Mouse (Mus musculus): ENCODE measurements at regions not wholly inside any gene's neighbourhood (a gene's known extent, or its start where the extent isn't known, plus 50 kb on each side); places are given as distances from the start of the nearest gene placed in this dataset.

DNA sequence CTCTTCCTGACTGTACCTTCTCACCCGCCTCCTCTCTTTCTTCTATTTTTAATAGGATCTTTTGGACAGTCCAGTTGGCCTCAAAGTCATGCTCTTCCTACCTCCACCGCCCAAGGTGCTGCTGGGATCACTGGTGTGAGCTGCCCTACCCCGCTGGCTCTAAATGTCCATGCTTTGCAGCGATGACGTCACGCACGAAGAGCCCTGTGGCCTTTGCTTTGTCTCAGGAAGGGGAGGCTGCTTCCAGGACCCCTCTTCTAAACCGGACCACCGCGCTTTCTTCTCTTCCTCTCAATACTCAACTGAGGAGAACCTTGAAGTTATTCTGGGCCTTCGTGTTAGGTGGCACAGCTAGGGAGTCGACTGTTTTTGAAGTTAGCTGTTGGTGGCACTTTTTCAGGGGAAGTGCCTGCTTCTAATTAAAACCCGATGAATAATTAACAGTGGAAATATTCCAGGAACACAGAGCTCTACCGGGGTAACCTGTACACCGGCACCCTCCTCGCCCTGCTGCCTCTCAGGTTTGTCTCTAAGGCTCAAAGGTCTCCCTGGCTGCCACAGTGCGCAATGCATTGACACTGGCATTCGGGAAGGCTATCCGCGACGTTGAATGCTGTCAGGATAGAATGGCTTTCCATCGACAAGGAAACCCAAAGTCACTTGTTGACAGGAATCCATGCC is 188.7 kb downstream of the Ifng start:
- TF ChIP-seq POLR2AphosphoS2 (IDR thresholded peaks at IDR 0.05; ENCODE audit: low read depth, low read length) (no peak), RCOR1 (conservative IDR thresholded peaks at IDR 0.05; ENCODE audit: low read depth, low read length) (no peak), SMC3 (IDR thresholded peaks at IDR 0.05; ENCODE audit: low read depth, low read length) (no peak), IRF4 (IDR thresholded peaks at IDR 0.05; ENCODE audit: low read depth, low read length) (no peak), ETS1 (conservative IDR thresholded peaks at IDR 0.05; ENCODE audit: low read depth, low read length) (no peak), MAFK (IDR thresholded peaks at IDR 0.05; ENCODE audit: insufficient replicate concordance, low read length) (no peak), MXI1 (IDR thresholded peaks at IDR 0.05; ENCODE audit: low read depth, low read length) (no peak), SIN3A (IDR thresholded peaks at IDR 0.05; ENCODE audit: low read length) (no peak), MAX (IDR thresholded peaks at IDR 0.05; ENCODE audit: low read length) (no peak), USF2 (conservative IDR thresholded peaks at IDR 0.05; ENCODE audit: low read depth, low read length) (no peak), NRF1 (IDR thresholded peaks at IDR 0.05; ENCODE audit: low read depth, low read length) (no peak), MEF2A (IDR thresholded peaks at IDR 0.05; ENCODE audit: borderline replicate concordance, low read depth, low read length) (no peak), ELF1 (IDR thresholded peaks at IDR 0.05; ENCODE audit: low read depth, low read length) (no peak), MAZ (IDR thresholded peaks at IDR 0.05; ENCODE audit: low read depth, low read length) (no peak)
- Histone ChIP-seq H3K9me3 (replicated peaks; ENCODE audit: low read length) (no peaks in the 10 kb centered on the region), H3K4me3 (replicated peaks in 1 of 3; ENCODE audit: low read depth in 2 of 3, low read length in 2 of 3, poor library complexity in 1 of 3) (no peak overlapping the region), H3K36me3 (replicated peaks in 1 of 2; ENCODE audit: control insufficient read depth in 1 of 2, insufficient read depth in 1 of 2, low read length in 1 of 2) (no peaks in the 10 kb centered on the region), H3K4me1 (ENCODE audit: control insufficient read depth in 1 of 2, insufficient read depth in 2 of 2) (peaks cover 0 to 3% of the 10 kb centered on the region in 2 experiments; a peak in 1 of 4 replicates), H3K27ac (ENCODE audit: insufficient read depth, low read depth) (no peak overlapping the region), H3K27me3 (replicated peaks) (no peaks in the 10 kb centered on the region), H3K79me2 (replicated peaks; ENCODE audit: control insufficient read depth, extremely low read depth, insufficient read depth, poor library complexity, severe bottlenecking) (no peaks in the 10 kb centered on the region), H3K4me2 (ENCODE audit: insufficient read depth, low read depth, poor library complexity, severe bottlenecking) (no peak overlapping the region), H3K9ac (ENCODE audit: insufficient read depth, low read depth) (no peak overlapping the region)
- DNase-seq (ENCODE audit: extremely low read depth): no peak
- dilution Hi-C loops (cut with MboI; ENCODE audit: extremely low pct_ligation_motif_present, extremely low pct_unique_long_range_greater_than_20kb, low sequenced_read_pairs): no loop called here
- in situ Hi-C loops (cut with MboI; ENCODE audit: low pct_ligation_motif_present, low pct_unique_long_range_greater_than_20kb, low sequenced_read_pairs): no loop called here

DNA sequence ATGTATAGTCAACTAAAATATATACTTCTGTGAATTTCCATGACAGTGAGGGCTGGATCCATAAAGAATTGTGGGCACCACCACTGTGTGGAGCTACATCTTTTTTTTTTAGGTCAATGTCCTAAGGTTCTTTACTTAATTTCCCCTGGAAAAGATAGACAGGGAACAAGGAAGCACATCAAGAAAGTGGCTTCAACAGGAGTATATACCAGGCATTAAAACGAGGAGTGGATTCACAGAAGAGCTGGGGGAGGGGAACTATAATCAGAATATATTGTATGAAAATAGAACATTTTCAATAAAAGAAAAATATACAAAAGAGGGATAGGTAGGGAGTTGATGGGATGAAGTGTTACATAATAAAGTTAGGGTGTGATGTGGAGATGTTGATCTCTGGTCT is 190.9 kb downstream of the Ifng start:
- no peak overlapping the region for H3K4me2 ChIP-seq (ENCODE audit: insufficient read depth, low read depth, poor library complexity, severe bottlenecking)

More for the DNA sequence above, 190.9 kb downstream of the Ifng start:
- Histone ChIP-seq H3K27ac (ENCODE audit: insufficient read depth, low read depth) (no peak overlapping the region), H3K27me3 (replicated peaks) (no peaks in the 10 kb centered on the region), H3K79me2 (replicated peaks; ENCODE audit: control insufficient read depth, extremely low read depth, insufficient read depth, poor library complexity, severe bottlenecking) (no peaks in the 10 kb centered on the region), H3K4me1 (ENCODE audit: control insufficient read depth in 1 of 2, insufficient read depth in 2 of 2) (peaks cover 0 to 3% of the 10 kb centered on the region in 2 experiments; a peak in 1 of 4 replicates), H3K36me3 (replicated peaks in 1 of 2; ENCODE audit: control insufficient read depth in 1 of 2, insufficient read depth in 1 of 2, low read length in 1 of 2) (no peaks in the 10 kb centered on the region), H3K9ac (ENCODE audit: insufficient read depth, low read depth) (no peak overlapping the region), H3K9me3 (replicated peaks; ENCODE audit: low read length) (peaks cover 3% of the 10 kb centered on the region), H3K4me3 (replicated peaks in 1 of 3; ENCODE audit: low read depth in 2 of 3, low read length in 2 of 3, poor library complexity in 1 of 3) (no peak overlapping the region)
- TF ChIP-seq MEF2A (IDR thresholded peaks at IDR 0.05; ENCODE audit: borderline replicate concordance, low read depth, low read length) (no peak), POLR2AphosphoS2 (IDR thresholded peaks at IDR 0.05; ENCODE audit: low read depth, low read length) (no peak), POLR2A (IDR thresholded peaks at IDR 0.05; ENCODE audit: low read depth, low read length) (no peak), E2F4 (IDR thresholded peaks at IDR 0.05; ENCODE audit: insufficient replicate concordance, low read depth, low read length) (no peak), UBTF (IDR thresholded peaks at IDR 0.05; ENCODE audit: low read depth, low read length) (no peak), CHD1 (IDR thresholded peaks at IDR 0.05; ENCODE audit: low read depth, low read length) (no peak), NRF1 (IDR thresholded peaks at IDR 0.05; ENCODE audit: low read depth, low read length) (no peak), CHD2 (IDR thresholded peaks at IDR 0.05; ENCODE audit: low read length) (no peak), EP300 (IDR thresholded peaks at IDR 0.05; ENCODE audit: low read length) (no peak), TBP (conservative IDR thresholded peaks at IDR 0.05; ENCODE audit: low read depth, low read length) (no peak), MXI1 (IDR thresholded peaks at IDR 0.05; ENCODE audit: low read depth, low read length) (no peak), ZNF384 (IDR thresholded peaks at IDR 0.05; ENCODE audit: low read depth, low read length) (no peak), IRF4 (IDR thresholded peaks at IDR 0.05; ENCODE audit: low read depth, low read length) (no peak)
- dilution Hi-C loops (cut with MboI; ENCODE audit: extremely low pct_ligation_motif_present, extremely low pct_unique_long_range_greater_than_20kb, low sequenced_read_pairs): no loop called here
- in situ Hi-C loops (cut with MboI; ENCODE audit: low pct_ligation_motif_present, low pct_unique_long_range_greater_than_20kb, low sequenced_read_pairs): no loop called here
- no peak for DNase-seq (ENCODE audit: extremely low read depth)
